Mouse (Mus musculus) hindlimb bud, embryonic 11.5 days (tissue): ENCODE results near the gene Tdpoz2.
"Not testable (repeated sequence)": the region's sequence is repeated elsewhere in the genome, so short reads cannot be mapped to it uniquely, and the experiment has no call there.

Experiments
- DNase-seq: peaks from one replicate; pipeline ENCODE4 v3.0.0-alpha.2; 2012; ENCODE audit warnings: low read depth, low spot score; ENCODE audit errors: extremely low spot score

Tdpoz2 gene

DNA sequence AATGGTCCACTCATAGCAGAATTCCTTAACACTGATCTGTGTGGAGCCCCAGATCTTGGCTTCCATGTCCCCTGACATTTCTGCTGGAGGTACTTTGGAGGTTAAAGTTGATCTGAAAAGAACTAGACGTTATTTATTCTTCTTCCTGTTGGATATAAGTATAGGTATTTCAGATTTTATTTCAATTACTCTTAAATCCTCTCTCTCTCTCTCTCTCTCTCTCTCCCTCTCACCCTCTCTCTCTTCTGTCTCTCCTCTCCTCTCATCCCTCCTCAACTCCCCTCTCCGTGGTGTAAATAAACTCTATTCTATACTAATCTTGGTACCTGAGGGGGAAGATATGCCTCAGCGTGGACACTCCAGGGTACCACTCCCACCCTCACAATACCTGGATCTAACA lies at the start of gene Tdpoz2:
Gene Tdpoz2 (minus strand): TSS at position 101 of the 400 bp plus-strand sequence.
- DNase-seq: no peak

DNA sequence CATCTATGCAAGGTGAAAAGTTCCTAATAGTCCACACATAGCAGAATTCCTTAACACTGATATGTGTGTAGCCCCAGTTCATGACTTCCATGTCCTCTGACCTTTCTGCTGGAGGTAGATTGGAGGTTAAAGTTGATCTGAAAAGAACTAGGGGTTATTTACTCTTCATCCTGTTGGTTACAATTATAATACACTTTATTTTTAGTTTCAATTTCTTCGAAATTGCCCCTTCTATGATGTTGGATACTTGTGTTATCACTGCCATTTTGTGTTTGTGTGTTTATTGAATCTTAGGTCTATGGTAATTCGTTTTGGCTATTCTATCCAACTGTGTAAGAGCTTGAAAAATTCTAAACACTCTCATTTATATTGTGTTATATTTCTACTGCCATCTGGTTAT lies 40.5 kb upstream of the Tdpoz2 start, which contains the start of gene Gm37596:
Gene Gm37596 (minus strand): TSS at position 101 of the 400 bp plus-strand sequence.
- not testable (repeated sequence) for DNase-seq

DNA sequence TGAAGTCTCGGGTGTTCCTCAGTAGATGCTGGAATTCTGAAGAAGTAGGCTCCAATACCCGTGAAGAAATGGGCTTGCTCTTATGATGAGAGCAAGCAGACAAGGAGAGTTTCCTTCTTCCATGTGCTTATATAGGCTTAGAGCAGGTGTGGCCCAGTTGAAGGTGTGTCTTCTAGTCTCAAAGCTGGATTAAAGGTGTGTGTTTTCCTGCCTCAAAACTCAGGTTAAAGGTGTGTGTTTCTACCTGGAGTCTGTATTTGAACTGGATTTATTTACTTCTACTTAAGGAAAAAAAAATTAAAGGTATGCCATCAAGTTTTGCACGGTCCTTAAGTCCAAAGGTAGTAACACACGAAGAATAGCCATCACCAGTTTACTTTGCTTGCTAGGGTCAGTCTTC lies 23.7 kb upstream of the Tdpoz2 start, which contains the start of gene Tdpoz1:
Gene Tdpoz1 (minus strand): TSS at position 101 of the 400 bp plus-strand sequence.
- DNase-seq: not testable (repeated sequence)

DNA sequence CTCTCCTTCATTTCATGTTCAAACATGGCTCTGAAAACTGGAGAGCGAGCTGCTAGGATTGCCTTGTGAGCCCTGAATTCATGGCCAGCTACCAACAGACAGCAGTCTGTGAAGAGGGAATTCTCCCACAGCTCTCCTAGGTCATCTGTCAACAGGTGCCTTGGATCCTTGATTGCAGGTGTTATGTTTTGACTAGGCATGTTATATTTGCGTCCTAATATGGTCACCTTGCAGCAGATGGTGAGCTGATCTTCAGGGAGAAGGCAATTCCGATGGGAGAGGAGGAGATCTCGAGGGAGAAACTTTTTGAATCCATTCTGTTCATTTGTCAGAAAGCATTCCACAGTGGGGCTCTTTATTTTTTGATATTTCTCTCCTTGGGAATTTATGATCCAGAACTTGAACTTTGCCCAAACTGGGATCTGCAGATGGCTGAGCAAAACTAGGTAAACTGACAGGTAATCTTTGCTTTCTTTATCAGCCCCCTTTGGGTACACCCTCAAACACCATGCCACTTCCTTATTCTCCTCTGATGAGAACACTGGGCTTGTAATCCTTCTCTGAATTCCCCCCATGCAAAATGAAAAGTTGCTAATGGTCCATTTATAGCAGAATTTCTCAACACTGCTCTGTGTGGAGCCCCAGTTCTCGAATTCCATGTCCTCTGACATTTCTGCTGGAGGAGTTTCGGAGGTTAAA lies 18.5 kb upstream of the Tdpoz2 start:
- DNase-seq: not testable (repeated sequence)

- DNase-seq: no peak
These were observed 1.8 kb upstream of the Tdpoz2 start for GRCm38 (mm10) chr3:93654260-93654659.

- DNase-seq: not testable (repeated sequence)
These were observed 21.4 kb downstream of the Tdpoz2 start for GRCm38 (mm10) chr3:93630917-93631714.

DNA sequence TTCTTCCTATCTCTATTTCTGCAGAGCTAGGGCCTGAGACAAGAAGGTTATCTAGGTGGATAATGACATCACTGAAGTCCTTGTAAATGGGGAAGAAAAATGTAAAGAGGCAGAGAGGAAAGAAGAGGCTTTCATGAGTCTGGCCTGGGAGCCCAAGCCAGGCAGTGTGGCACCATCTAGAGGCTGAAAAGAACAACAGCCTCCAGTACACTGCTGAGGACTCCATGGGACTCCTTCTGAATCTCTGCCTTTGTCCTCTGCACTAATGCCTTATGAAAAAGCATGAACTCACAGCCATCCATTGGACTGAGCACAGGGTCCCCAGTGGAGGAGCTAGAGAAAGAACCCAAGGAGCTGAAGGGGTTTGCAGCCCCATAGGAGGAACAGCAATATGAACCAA lies 43.5 kb downstream of the Tdpoz2 start:
- not testable (repeated sequence) for DNase-seq

DNA sequence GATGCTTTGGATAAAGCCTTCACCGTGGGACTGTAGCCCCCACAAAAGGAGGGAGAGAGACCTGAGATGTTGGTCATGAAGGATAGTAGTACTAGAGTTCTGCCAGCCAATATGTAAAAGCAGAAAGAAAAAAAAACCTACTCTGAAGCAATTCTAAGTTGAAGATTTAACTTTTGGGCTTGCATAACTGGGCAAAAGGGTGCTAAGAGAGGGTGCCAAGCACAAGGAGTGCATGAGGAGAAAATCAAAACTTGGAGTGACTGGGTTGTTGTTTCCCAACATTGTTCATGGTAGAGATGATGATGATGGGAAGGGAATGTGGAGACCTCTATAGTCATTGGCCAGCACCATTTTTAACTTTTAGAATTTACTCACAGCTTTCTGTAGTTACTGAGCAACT lies 50.6 kb downstream of the Tdpoz2 start:
- no peak for DNase-seq
